Mouse (Mus musculus): ENCODE measurements at regions not wholly inside any gene's neighbourhood (a gene's known extent, or its start where the extent isn't known, plus 50 kb on each side); places are given as distances from the start of the nearest gene placed in this dataset.

DNA sequence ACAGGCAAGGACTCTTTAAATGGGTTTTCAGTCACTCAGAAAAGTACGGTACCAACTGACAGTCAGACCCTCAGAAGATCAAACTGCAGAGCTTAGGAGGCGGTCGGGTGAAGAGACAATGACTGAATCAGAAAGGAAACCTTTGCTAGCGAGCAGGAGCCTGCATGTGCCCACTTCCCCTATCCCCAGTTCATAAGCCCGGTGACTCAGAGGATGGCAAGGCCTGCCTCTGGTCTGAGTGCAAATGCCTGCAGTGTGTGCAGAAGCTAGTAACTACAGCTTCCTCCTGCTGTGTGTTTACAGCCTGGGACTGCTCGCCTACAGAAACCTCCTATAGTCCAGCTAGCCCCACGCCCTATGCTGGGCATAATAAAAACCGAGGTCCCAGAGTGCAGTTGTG lies 58.7 kb upstream of the Gm26657 start:
- no peak for TF ChIP-seq TCF3 (IDR thresholded peaks at IDR 0.05; ENCODE audit: insufficient read length, low read depth)
- TF ChIP-seq POLR2A (IDR thresholded peaks at IDR 0.05; ENCODE audit: insufficient read length, low read depth): no peak
- TF ChIP-seq SRF (IDR thresholded peaks at IDR 0.05; ENCODE audit: control insufficient read depth, insufficient read length, low read depth): no peak
- no peaks in the 10 kb centered on the region for H3K27me3 ChIP-seq (ENCODE audit: control insufficient read depth, insufficient read depth, insufficient read length)
- no peak overlapping the region for H3K4me2 ChIP-seq (ENCODE audit: low read depth)
- H3K4me3 ChIP-seq: no peak overlapping the region
- no peak overlapping the region for H3ac ChIP-seq (ENCODE audit: control insufficient read depth, insufficient read length)
- no peaks in the 10 kb centered on the region for H3K79me2 ChIP-seq (ENCODE audit: control insufficient read depth, insufficient read depth)
- no peaks in the 10 kb centered on the region for H3K36me3 ChIP-seq (ENCODE audit: control insufficient read depth, insufficient read depth)

DNA sequence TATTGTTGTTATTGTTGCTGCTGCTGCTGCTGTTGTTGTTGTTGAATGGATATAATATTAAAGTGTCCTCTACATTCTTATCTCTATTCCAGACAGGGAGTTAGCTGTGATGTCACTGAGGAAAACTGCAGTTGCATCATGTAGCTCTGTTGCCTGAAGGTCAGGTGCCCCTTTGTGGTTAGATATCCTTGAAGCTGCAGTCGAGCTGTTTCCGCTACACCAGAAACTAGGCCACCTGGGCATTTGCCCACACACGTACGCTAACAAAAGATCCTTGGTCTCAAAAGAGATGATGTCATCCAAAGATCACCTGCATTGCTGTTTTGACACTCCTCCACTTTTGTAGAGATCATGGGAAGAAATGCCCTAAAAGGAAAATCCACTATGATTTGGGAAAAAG lies 66.0 kb upstream of the Gm26657 start:
- Histone ChIP-seq H3K4me2 (ENCODE audit: low read depth) (no peak overlapping the region), H3K79me2 (ENCODE audit: control insufficient read depth, insufficient read depth) (no peaks in the 10 kb centered on the region), H3K36me3 (ENCODE audit: control insufficient read depth, insufficient read depth) (no peaks in the 10 kb centered on the region), H3K27me3 (ENCODE audit: control insufficient read depth, insufficient read depth, insufficient read length) (no peaks in the 10 kb centered on the region), H3ac (ENCODE audit: control insufficient read depth, insufficient read length) (no peak overlapping the region), H3K4me3 (no peak overlapping the region)
- TF ChIP-seq E2F4 (IDR thresholded peaks at IDR 0.05; ENCODE audit: insufficient read depth): no peak
- TF ChIP-seq REST (IDR thresholded peaks at IDR 0.05; ENCODE audit: insufficient read depth, insufficient read length): no peak
- no peak for TF ChIP-seq TCF3 (IDR thresholded peaks at IDR 0.05; ENCODE audit: insufficient read length, low read depth)
- no peak for TF ChIP-seq POLR2AphosphoS2 (IDR thresholded peaks at IDR 0.05; ENCODE audit: insufficient read length, low read depth)
- TF ChIP-seq CEBPB (IDR thresholded peaks at IDR 0.05; ENCODE audit: insufficient read depth, poor library complexity, severe bottlenecking): no peak
- TF ChIP-seq MYOG (IDR thresholded peaks at IDR 0.05; ENCODE audit: control insufficient read depth in 1 of 3, insufficient read depth in 1 of 3, insufficient read length in 2 of 3, low read depth in 2 of 3): no peak
- no peak for TF ChIP-seq MAX (IDR thresholded peaks at IDR 0.05; ENCODE audit: low read depth)
- TF ChIP-seq USF1 (IDR thresholded peaks at IDR 0.05; ENCODE audit: low read depth): no peak
- TF ChIP-seq TCF12 (IDR thresholded peaks at IDR 0.05; ENCODE audit: insufficient read depth, poor library complexity, severe bottlenecking): no peak
- no peak for TF ChIP-seq SRF (IDR thresholded peaks at IDR 0.05; ENCODE audit: control insufficient read depth, insufficient read length, low read depth)
- no peak for TF ChIP-seq MYOD1 (IDR thresholded peaks at IDR 0.05; ENCODE audit: control insufficient read depth in 1 of 3, insufficient read length in 2 of 3, low read depth in 2 of 3)

DNA sequence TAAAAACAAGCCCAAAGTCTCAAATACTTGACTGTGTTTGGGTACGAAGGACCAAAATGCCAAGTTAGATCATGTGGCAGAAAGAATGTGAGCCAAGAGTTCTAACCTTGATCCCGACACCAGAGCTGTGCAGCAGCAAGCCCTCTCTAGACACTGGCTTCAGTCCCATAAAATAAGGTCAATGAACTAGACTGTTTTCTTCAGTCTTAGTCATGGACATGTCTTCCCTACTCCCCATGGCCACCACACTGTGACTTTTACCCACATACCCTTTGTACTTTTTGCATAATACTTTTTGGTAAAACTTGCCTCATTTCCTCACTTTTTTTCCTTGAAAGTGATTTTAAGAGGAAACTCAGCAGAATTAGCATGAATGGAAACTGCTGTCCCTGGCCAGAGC lies 74.9 kb upstream of the Gm26657 start:
- no peaks in the 10 kb centered on the region for H3K36me3 ChIP-seq (ENCODE audit: control insufficient read depth, insufficient read depth)
- TF ChIP-seq MYOG (IDR thresholded peaks at IDR 0.05; ENCODE audit: control insufficient read depth in 1 of 3, insufficient read depth in 1 of 3, insufficient read length in 2 of 3, low read depth in 2 of 3) (no peak), REST (IDR thresholded peaks at IDR 0.05; ENCODE audit: insufficient read depth, insufficient read length) (no peak), USF1 (IDR thresholded peaks at IDR 0.05; ENCODE audit: low read depth) (no peak), SRF (IDR thresholded peaks at IDR 0.05; ENCODE audit: control insufficient read depth, insufficient read length, low read depth) (no peak), E2F4 (IDR thresholded peaks at IDR 0.05; ENCODE audit: insufficient read depth) (no peak), POLR2A (IDR thresholded peaks at IDR 0.05; ENCODE audit: insufficient read length, low read depth) (no peak), TCF12 (IDR thresholded peaks at IDR 0.05; ENCODE audit: insufficient read depth, poor library complexity, severe bottlenecking) (no peak), CEBPB (IDR thresholded peaks at IDR 0.05; ENCODE audit: insufficient read depth, poor library complexity, severe bottlenecking) (no peak), MYOD1 (IDR thresholded peaks at IDR 0.05; ENCODE audit: control insufficient read depth in 1 of 3, insufficient read length in 2 of 3, low read depth in 2 of 3) (no peak), POLR2AphosphoS2 (IDR thresholded peaks at IDR 0.05; ENCODE audit: insufficient read length, low read depth) (no peak), TCF3 (IDR thresholded peaks at IDR 0.05; ENCODE audit: insufficient read length, low read depth) (no peak), MAX (IDR thresholded peaks at IDR 0.05; ENCODE audit: low read depth) (no peak)
- no peak overlapping the region for H3ac ChIP-seq (ENCODE audit: control insufficient read depth, insufficient read length)

DNA sequence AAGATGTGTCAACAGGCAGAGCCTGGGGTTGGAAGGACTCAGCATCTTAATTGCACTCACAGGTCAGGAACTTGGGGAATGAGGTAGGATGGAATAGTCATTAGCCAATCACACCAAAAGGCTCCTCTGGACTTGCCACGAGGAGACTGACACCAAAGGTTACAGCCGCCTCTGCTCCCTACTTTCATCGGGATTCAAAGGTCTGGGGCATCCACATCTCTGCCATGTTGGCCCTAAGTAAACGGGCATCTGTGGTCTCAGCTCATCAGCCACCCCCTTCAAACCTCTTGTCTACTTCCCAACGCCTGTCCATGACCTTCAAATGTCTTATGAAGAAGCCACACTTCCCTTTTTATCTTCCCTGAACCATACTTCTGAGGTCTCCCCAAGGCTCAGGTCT lies 78.1 kb upstream of the Gm26657 start:
- no peak overlapping the region for H3K4me2 ChIP-seq (ENCODE audit: low read depth)
- TF ChIP-seq TCF12 (IDR thresholded peaks at IDR 0.05; ENCODE audit: insufficient read depth, poor library complexity, severe bottlenecking): no peak
- TF ChIP-seq POLR2A (IDR thresholded peaks at IDR 0.05; ENCODE audit: insufficient read length, low read depth): no peak
- no peak for TF ChIP-seq MAX (IDR thresholded peaks at IDR 0.05; ENCODE audit: low read depth)
- no peak for TF ChIP-seq TCF3 (IDR thresholded peaks at IDR 0.05; ENCODE audit: insufficient read length, low read depth)
- no peaks in the 10 kb centered on the region for H3K36me3 ChIP-seq (ENCODE audit: control insufficient read depth, insufficient read depth)
- no peak overlapping the region for H3ac ChIP-seq (ENCODE audit: control insufficient read depth, insufficient read length)
- no peaks in the 10 kb centered on the region for H3K79me2 ChIP-seq (ENCODE audit: control insufficient read depth, insufficient read depth)
- H3K4me3 ChIP-seq: no peak overlapping the region
- peaks cover 5% of the 10 kb centered on the region for H3K27me3 ChIP-seq (ENCODE audit: control insufficient read depth, insufficient read depth, insufficient read length)

More for the DNA sequence above, 74.9 kb upstream of the Gm26657 start:
- no peak overlapping the region for H3K4me3 ChIP-seq
- H3K4me2 ChIP-seq (ENCODE audit: low read depth): no peak overlapping the region
- H3K27me3 ChIP-seq (ENCODE audit: control insufficient read depth, insufficient read depth, insufficient read length): peaks cover 5% of the 10 kb centered on the region
- no peaks in the 10 kb centered on the region for H3K79me2 ChIP-seq (ENCODE audit: control insufficient read depth, insufficient read depth)

DNA sequence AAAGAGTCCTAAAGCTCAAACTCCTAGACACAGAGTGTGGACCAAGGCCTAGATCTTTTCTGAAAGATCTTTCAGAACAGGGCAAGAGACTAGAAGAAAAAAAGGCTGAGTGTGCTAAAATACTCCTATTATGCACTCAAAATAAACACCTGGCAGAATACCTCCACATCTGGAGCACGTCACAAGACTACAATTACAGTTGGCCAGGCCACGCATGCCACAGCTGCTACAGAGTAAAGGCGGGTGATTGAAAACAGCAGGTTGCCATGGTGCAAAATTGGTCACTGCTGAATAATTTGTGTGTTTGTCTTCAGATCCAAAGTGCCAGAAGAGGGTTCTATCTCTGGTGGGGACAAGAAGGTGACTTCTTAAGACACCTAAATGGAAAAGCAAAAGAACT lies 82.8 kb upstream of the Gm26657 start:
- Histone ChIP-seq H3K79me2 (ENCODE audit: control insufficient read depth, insufficient read depth) (no peaks in the 10 kb centered on the region), H3K4me2 (ENCODE audit: low read depth) (no peak overlapping the region), H3K4me3 (no peak overlapping the region), H3ac (ENCODE audit: control insufficient read depth, insufficient read length) (no peak overlapping the region), H3K27me3 (ENCODE audit: control insufficient read depth, insufficient read depth, insufficient read length) (no peaks in the 10 kb centered on the region), H3K36me3 (ENCODE audit: control insufficient read depth, insufficient read depth) (no peaks in the 10 kb centered on the region)
- TF ChIP-seq REST (IDR thresholded peaks at IDR 0.05; ENCODE audit: insufficient read depth, insufficient read length): no peak
- no peak for TF ChIP-seq MYOG (IDR thresholded peaks at IDR 0.05; ENCODE audit: control insufficient read depth in 1 of 3, insufficient read depth in 1 of 3, insufficient read length in 2 of 3, low read depth in 2 of 3)
- no peak for TF ChIP-seq POLR2A (IDR thresholded peaks at IDR 0.05; ENCODE audit: insufficient read length, low read depth)
- TF ChIP-seq USF1 (IDR thresholded peaks at IDR 0.05; ENCODE audit: low read depth): no peak
- TF ChIP-seq MYOD1 (IDR thresholded peaks at IDR 0.05; ENCODE audit: control insufficient read depth in 1 of 3, insufficient read length in 2 of 3, low read depth in 2 of 3): no peak
- no peak for TF ChIP-seq SRF (IDR thresholded peaks at IDR 0.05; ENCODE audit: control insufficient read depth, insufficient read length, low read depth)

Measured in myocyte (in vitro differentiated cells).